Mouse (Mus musculus) liver, adult 2 months (tissue): ENCODE measurements around the gene Cul9. TPM values are rescaled to one million over a fixed set of nuclear protein-coding genes. Genes with fewer than 3 reads are reported as not detected.

Experiments
- DNase-seq: peaks from one replicate; pipeline ENCODE4 v3.0.0-alpha.2; 2011; ENCODE audit warnings: low read depth, low spot score; ENCODE audit errors: extremely low read depth
- H3K27ac ChIP-seq: fragments of 200-500 bp; replicated peaks from 2 replicates; pipeline ENCODE4 v1.5.1; 2012; ENCODE audit warnings: low read depth, mild to moderate bottlenecking, control low read depth, inconsistent platforms, low read length; ENCODE audit not compliant: insufficient read depth
- H3K27me3 ChIP-seq: fragments of 200-500 bp; 2 replicates; pipeline ENCODE4 v1.6.1; 2012; ENCODE audit warnings: mild to moderate bottlenecking, moderate library complexity, low read length, inconsistent platforms; ENCODE audit not compliant: control insufficient read depth, insufficient read depth
- H3K36me3 ChIP-seq: fragments of 200-500 bp; 2 replicates; pipeline ENCODE4 v1.6.1; 2012; ENCODE audit warnings: low read length, inconsistent platforms; ENCODE audit not compliant: control insufficient read depth, insufficient read depth
- H3K4me1 ChIP-seq: fragments of 200-500 bp; 2 replicates; pipeline ENCODE4 v1.6.1; 2011; ENCODE audit warnings: low read length; ENCODE audit not compliant: control insufficient read depth, insufficient read depth
- H3K4me3 ChIP-seq: fragments of 200-500 bp; 2 replicates; pipeline ENCODE4 v1.5.1; 2011; ENCODE audit warnings: low read depth, mild to moderate bottlenecking, control low read depth, low read length, moderate library complexity; ENCODE audit not compliant: insufficient read depth
- H3K79me2 ChIP-seq: fragments of 200-500 bp; 2 replicates; pipeline ENCODE4 v1.6.1; 2012; ENCODE audit warnings: inconsistent platforms, mild to moderate bottlenecking, low read length, moderate library complexity; ENCODE audit not compliant: control insufficient read depth, insufficient read depth
- H3K9ac ChIP-seq: fragments of 200-500 bp; 2 replicates; pipeline ENCODE4 v1.6.1; 2012; ENCODE audit warnings: low read depth, mild to moderate bottlenecking, control low read depth, inconsistent platforms, low read length
- CTCF ChIP-seq: fragments of 200-500 bp; IDR thresholded peaks from 2 replicates; pipeline ENCODE4 v1.5.1; 2011; ENCODE audit warnings: low read depth, low read length, control low read depth
- POLR2A ChIP-seq: fragments of 200-500 bp; IDR thresholded peaks from 2 replicates; pipeline ENCODE4 v1.6.1; 2011; ENCODE audit warnings: low read length, control low read depth; ENCODE audit not compliant: insufficient read depth; ENCODE audit errors: extremely low read depth
- whole genome bisulfite sequencing: fragments of 180-500 bp; shearing (Covaris S2); methylation state at CpG from one replicate; pipeline ENCODE4 v1.1.7; 2018; 5-methylcytosine and 5-hydroxymethylcytosine counted together
- polyA plus RNA-seq: library from polyadenylated mRNA; depleted of rRNA; stranded (reverse); fragments of >200 nt; gene quantifications from 2 replicates; pipeline ENCODE4 v1.2.3, GENCODE M21; 2012
- total RNA-seq: library from RNA; depleted of rRNA; stranded (reverse); fragments of >200 nt; gene quantifications from 2 replicates; pipeline ENCODE4 v1.2.3, GENCODE M21; 2014

Gene Cul9
- total and polyA plus RNA-seq, 2 experiments = 4.1 to 10.1 TPM

GRCm38 (mm10) chr17:46548741-46549140 is 2.6 kb upstream of the Cul9 start:
- Histone ChIP-seq H3K79me2 (no peaks in the 10 kb centered on the region; the same call in 1 of the 2 replicates), H3K27ac (no peak overlapping the region), H3K9ac (no peak overlapping the region), H3K27me3 (no peaks in the 10 kb centered on the region), H3K4me1 (peaks cover 4% of the 10 kb centered on the region), H3K36me3 (no peaks in the 10 kb centered on the region), H3K4me3 (no peak overlapping the region)
- TF ChIP-seq CTCF (no peak), POLR2A (no peak)
- WGBS = 87% methylated on average over 11 of the region's 11 CpGs
- DNase-seq = no peak

DNA sequence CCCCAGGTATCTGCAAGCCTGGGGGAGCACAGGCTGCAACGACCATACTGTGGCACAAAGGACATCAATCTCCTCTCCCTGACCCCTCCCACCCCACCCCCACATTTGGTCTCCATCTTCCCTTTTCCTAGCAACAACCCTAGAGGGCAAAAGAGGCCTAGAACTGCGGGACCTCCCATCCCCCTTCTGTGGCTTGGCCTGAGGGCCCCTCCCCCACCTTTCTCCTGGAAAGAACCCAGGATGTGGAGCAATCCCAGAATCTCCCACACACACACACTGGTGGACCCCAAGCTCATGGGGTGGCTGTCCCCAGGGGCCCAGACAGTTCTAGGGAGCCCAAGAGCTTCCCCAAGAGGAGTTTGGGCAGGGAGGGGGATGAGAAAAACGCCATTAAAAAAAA is 1.7 kb upstream of the Cul9 start:
- peaks cover 4% of the 10 kb centered on the region for H3K4me1 ChIP-seq

GRCm38 (mm10) chr17:46546995-46547394 is 807 bp upstream of the Cul9 start:
- no peak for DNase-seq
- Histone ChIP-seq H3K4me3 (no peak overlapping the region), H3K27me3 (no peaks in the 10 kb centered on the region), H3K4me1 (peaks cover 4% of the 10 kb centered on the region), H3K79me2 (no peaks in the 10 kb centered on the region; the same call in 1 of the 2 replicates), H3K36me3 (no peaks in the 10 kb centered on the region), H3K9ac (no peak overlapping the region), H3K27ac (no peak overlapping the region)
- TF ChIP-seq CTCF = no peak
- TF ChIP-seq POLR2A = no peak
- WGBS = 54% methylated on average over 8 of the region's 8 CpGs

More for the DNA sequence above, 1.7 kb upstream of the Cul9 start:
- Histone ChIP-seq H3K27me3 (no peaks in the 10 kb centered on the region), H3K4me3 (no peak overlapping the region), H3K9ac (no peak overlapping the region), H3K36me3 (no peaks in the 10 kb centered on the region), H3K79me2 (no peaks in the 10 kb centered on the region; the same call in 1 of the 2 replicates), H3K27ac (no peak overlapping the region)
- TF ChIP-seq CTCF = no peak
- TF ChIP-seq POLR2A = no peak
- DNase-seq = no peak
- 67% methylated on average over 3 of the region's 3 CpGs for WGBS

- no peak overlapping the region for H3K27ac ChIP-seq
- TF ChIP-seq CTCF = no peak
- no peak for TF ChIP-seq POLR2A
- H3K4me1 ChIP-seq = peaks cover 4% of the 10 kb centered on the region
- H3K36me3 ChIP-seq = no peaks in the 10 kb centered on the region
- WGBS = 49% methylated on average over 7 of the region's 7 CpGs
- H3K27me3 ChIP-seq = no peaks in the 10 kb centered on the region
- H3K4me3 ChIP-seq = peak overlapping the region; percentile 84; the same call in 1 of the 2 replicates
- H3K9ac ChIP-seq = no peak overlapping the region; the same call in 1 of the 2 replicates
- DNase-seq = no peak
- H3K79me2 ChIP-seq = no peaks in the 10 kb centered on the region; the same call in 1 of the 2 replicates
Observed at GRCm38 (mm10) chr17:46546591-46546990, 403 bp upstream of the Cul9 start.

DNA sequence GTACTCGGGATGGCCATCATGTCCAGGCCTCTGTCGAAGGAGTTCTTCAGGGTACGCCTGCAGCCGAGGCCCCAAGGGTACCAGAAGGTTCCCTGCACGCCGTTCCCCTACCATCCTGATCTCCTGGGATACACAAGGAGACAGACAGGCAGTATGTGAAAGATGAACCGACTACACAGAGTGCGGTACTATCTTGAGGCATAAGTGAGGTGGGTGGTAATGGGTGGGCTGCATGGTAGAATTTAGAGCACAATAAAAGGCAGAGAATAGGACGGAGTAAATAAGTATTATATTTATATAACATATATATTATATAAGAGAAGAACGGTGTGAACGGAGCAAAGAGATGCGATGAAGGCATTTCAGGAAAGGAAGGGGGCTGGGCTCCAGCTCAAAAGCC is 2.5 kb downstream of the Cul9 start:
- no peak for DNase-seq
- H3K27me3 ChIP-seq = no peaks in the 10 kb centered on the region
- 90% methylated on average over 12 of the region's 12 CpGs for WGBS

GRCm38 (mm10) chr17:46525579-46526307 is 20.4 kb downstream of the Cul9 start:
- TF ChIP-seq CTCF = peak; percentile 98
- TF ChIP-seq POLR2A = no peak
- 50% methylated on average over 12 of the region's 12 CpGs for WGBS
- H3K36me3 ChIP-seq = no peaks in the 10 kb centered on the region
- peak; percentile 33 for DNase-seq
- H3K79me2 ChIP-seq = no peaks in the 10 kb centered on the region
- no peak overlapping the region for H3K9ac ChIP-seq
- H3K27ac ChIP-seq = no peak overlapping the region
- H3K4me1 ChIP-seq = no peaks in the 10 kb centered on the region
- no peak overlapping the region for H3K4me3 ChIP-seq
- no peaks in the 10 kb centered on the region for H3K27me3 ChIP-seq

More for the DNA sequence above, 2.5 kb downstream of the Cul9 start:
- Histone ChIP-seq H3K36me3 (no peaks in the 10 kb centered on the region), H3K4me3 (no peak overlapping the region), H3K79me2 (no peaks in the 10 kb centered on the region), H3K9ac (no peak overlapping the region), H3K27ac (no peak overlapping the region), H3K4me1 (peaks cover 4% of the 10 kb centered on the region)
- TF ChIP-seq POLR2A (no peak), CTCF (no peak)
